ENCODE assay signal across 17 mouse cellular contexts in genomic region chr2:13767532-13768411, GRCm38 (mm10). TPM values are rescaled to one million over a fixed set of nuclear protein-coding genes. Genes with fewer than 3 reads are reported as not detected.
DNase-seq lines count a peak whose midpoint lies in the region; ATAC-seq and TF ChIP-seq lines count a peak whose summit lies in the region.
"Had no signal": no experiment of that assay in that cellular context is flagged by ENCODE, and none has a peak within 500 bp of the region (broad histone marks: within the 10 kb centered on the region; RNA-seq: fewer than 3 reads in every experiment).

No protein-coding gene starts in this region.

- H3K27ac ChIP-seq in heart, embryonic 10.5 days: no peak overlapping the region
- no peak overlapping the region for H3K27ac ChIP-seq in limb, embryonic 11.5 days (replicated peaks; ENCODE audit: low read depth, low read length)
- H3K27ac ChIP-seq in limb, embryonic 10.5 days: no peak overlapping the region
- peak overlapping the region; percentile 8; the same call in 1 of the 2 replicates for H3K27ac ChIP-seq in ES-E14 (ENCODE audit: insufficient read depth, low read depth, low read length, poor library complexity, severe bottlenecking)
- peak overlapping the region; percentile 6 for H3K27ac ChIP-seq in brown adipose tissue, adult 24 weeks (replicated peaks; ENCODE audit: low read depth, low read length)
- no peak overlapping the region for H3K27ac ChIP-seq in liver, embryonic 11.5 days (ENCODE audit: low read depth, low read length)
- H3K27ac ChIP-seq: limb, embryonic 15.5 days; stomach, embryonic 15.5 days had no signal

- no peak for ATAC-seq in limb, embryonic 11.5 days (ENCODE audit: insufficient number of reproducible peaks, low FRiP score, low TSS enrichment, low read depth)
- ATAC-seq in liver, embryonic 11.5 days (replicated peaks; ENCODE audit: low FRiP score): no peak
- ATAC-seq: hindbrain, embryonic 16.5 days had no signal

- in situ Hi-C loops in ES-E14 (cut with MboI; ENCODE audit: low sequenced_read_pairs in 2 of 2, unreplicated experiment in 2 of 2): no loop called here

- no peak overlapping the region for H3K4me3 ChIP-seq in heart, embryonic 10.5 days
- no peak overlapping the region for H3K4me3 ChIP-seq in limb, embryonic 11.5 days (ENCODE audit: low read depth, low read length)
- no peak overlapping the region for H3K4me3 ChIP-seq in limb, embryonic 10.5 days
- H3K4me3 ChIP-seq in ES-E14 (ENCODE audit: insufficient read depth in 1 of 2, low read depth in 1 of 2, low read length in 2 of 2, poor library complexity in 1 of 2, severe bottlenecking in 1 of 2): no peak overlapping the region
- no peak overlapping the region for H3K4me3 ChIP-seq in brown adipose tissue, adult 24 weeks (ENCODE audit: insufficient read depth, low read depth, low read length)
- no peak overlapping the region for H3K4me3 ChIP-seq in liver, embryonic 11.5 days (ENCODE audit: low read depth, low read length)
- H3K4me3 ChIP-seq: limb, embryonic 15.5 days; stomach, embryonic 15.5 days had no signal

- no peak overlapping the region for H3K9ac ChIP-seq in limb, embryonic 11.5 days (ENCODE audit: low read length)
- no peak overlapping the region for H3K9ac ChIP-seq in ES-E14 (ENCODE audit: insufficient read depth, low read depth, low read length, poor library complexity, severe bottlenecking)
- no peak overlapping the region for H3K9ac ChIP-seq in liver, embryonic 11.5 days (ENCODE audit: low read depth, low read length)
- H3K9ac ChIP-seq: limb, embryonic 15.5 days; stomach, embryonic 15.5 days had no signal

- H3K36me3 ChIP-seq in heart, embryonic 10.5 days: no peaks in the 10 kb centered on the region
- no peaks in the 10 kb centered on the region for H3K36me3 ChIP-seq in limb, embryonic 11.5 days (ENCODE audit: control insufficient read depth, insufficient read depth, low read length)
- no peaks in the 10 kb centered on the region for H3K36me3 ChIP-seq in limb, embryonic 10.5 days
- H3K36me3 ChIP-seq in ES-E14 (ENCODE audit: control insufficient read depth, insufficient read depth, low read length, poor library complexity, severe bottlenecking): no peaks in the 10 kb centered on the region
- no peaks in the 10 kb centered on the region for H3K36me3 ChIP-seq in liver, embryonic 11.5 days (ENCODE audit: control insufficient read depth, insufficient read depth, low read length)
- H3K36me3 ChIP-seq: limb, embryonic 15.5 days; stomach, embryonic 15.5 days had no signal

- 70% methylated on average over 9 of the region's 9 CpGs for WGBS in heart, embryonic 10.5 days
- 72% methylated on average over 9 of the region's 9 CpGs for WGBS in limb, embryonic 11.5 days
- WGBS in limb, embryonic 10.5 days: 76% methylated on average over 9 of the region's 9 CpGs
- 65% methylated on average over 9 of the region's 9 CpGs for WGBS in liver, embryonic 11.5 days

- H3K4me1 ChIP-seq in heart, embryonic 10.5 days: no peaks in the 10 kb centered on the region
- no peaks in the 10 kb centered on the region for H3K4me1 ChIP-seq in limb, embryonic 11.5 days (ENCODE audit: control insufficient read depth, insufficient read depth, low read length)
- no peaks in the 10 kb centered on the region for H3K4me1 ChIP-seq in limb, embryonic 10.5 days
- peaks cover 0 to 4% of the 10 kb centered on the region in 2 experiments; a peak in 2 of 4 replicates for H3K4me1 ChIP-seq in ES-E14 (ENCODE audit: control insufficient read depth in 2 of 2, insufficient read depth in 2 of 2, low read length in 2 of 2, poor library complexity in 1 of 2)
- H3K4me1 ChIP-seq in brown adipose tissue, adult 24 weeks (ENCODE audit: control insufficient read depth, insufficient read depth, insufficient read length, low read length): peaks cover 6% of the 10 kb centered on the region; the same call in 1 of the 2 replicates
- no peaks in the 10 kb centered on the region for H3K4me1 ChIP-seq in liver, embryonic 11.5 days (replicated peaks; ENCODE audit: control insufficient read depth, insufficient read depth, low read length)
- H3K4me1 ChIP-seq: limb, embryonic 15.5 days; stomach, embryonic 15.5 days had no signal

- no peak overlapping the region for H3K4me2 ChIP-seq in limb, embryonic 11.5 days (ENCODE audit: low read depth, severe bottlenecking)
- H3K4me2 ChIP-seq in liver, embryonic 11.5 days: no peak overlapping the region
- H3K4me2 ChIP-seq: limb, embryonic 15.5 days; stomach, embryonic 15.5 days had no signal

- H3K9me3 ChIP-seq in heart, embryonic 10.5 days: no peaks in the 10 kb centered on the region
- H3K9me3 ChIP-seq in limb, embryonic 11.5 days (ENCODE audit: control insufficient read depth, low read length): no peaks in the 10 kb centered on the region
- no peaks in the 10 kb centered on the region for H3K9me3 ChIP-seq in limb, embryonic 10.5 days (replicated peaks)
- no peaks in the 10 kb centered on the region for H3K9me3 ChIP-seq in ES-E14 (ENCODE audit: control insufficient read depth, insufficient read depth, low read depth, low read length)
- H3K9me3 ChIP-seq in liver, embryonic 11.5 days (ENCODE audit: control insufficient read depth, low read length): no peaks in the 10 kb centered on the region
- H3K9me3 ChIP-seq: limb, embryonic 15.5 days; stomach, embryonic 15.5 days had no signal

- DNase-seq in heart, adult 9 months (ENCODE audit: low spot score in 2 of 2): peak; percentile 3 to 24
- no peak for DNase-seq in heart, embryonic 10.5 days (ENCODE audit: low spot score)
- peak; percentile 6 for DNase-seq in limb, embryonic 11.5 days (ENCODE audit: low spot score)
- DNase-seq in limb, embryonic 10.5 days (ENCODE audit: low spot score): no peak
- peak; percentile 68 for DNase-seq in ES-E14 (ENCODE audit: low read depth, low spot score)
- no peak for DNase-seq in layer of hippocampus, adult 8-10 months (ENCODE audit: low spot score in 2 of 2)
- DNase-seq in liver, embryonic 11.5 days (ENCODE audit: low spot score): no peak
- DNase-seq: cerebellum, postnatal 36 days; kidney, adult 9 months; layer of hippocampus, adult 9-11 months; lung, adult 2 months; retina, postnatal 1 day; thymus, postnatal 14 days had no signal

- no peaks in the 10 kb centered on the region for H3K27me3 ChIP-seq in heart, embryonic 10.5 days (ENCODE audit: insufficient read depth, poor library complexity, severe bottlenecking)
- H3K27me3 ChIP-seq in limb, embryonic 11.5 days (ENCODE audit: control insufficient read depth, insufficient read depth, low read length): no peaks in the 10 kb centered on the region
- no peaks in the 10 kb centered on the region for H3K27me3 ChIP-seq in limb, embryonic 10.5 days (ENCODE audit: low read depth, poor library complexity, severe bottlenecking)
- no peaks in the 10 kb centered on the region for H3K27me3 ChIP-seq in liver, embryonic 11.5 days (replicated peaks; ENCODE audit: control insufficient read depth, insufficient read depth, low read length)
- H3K27me3 ChIP-seq: limb, embryonic 15.5 days; stomach, embryonic 15.5 days had no signal

TF ChIP-seq in ES-E14, 5 proteins besides CTCF, POLR2A, EP300 and RAD21:
- TF ChIP-seq CHD2 (IDR thresholded peaks at IDR 0.05; ENCODE audit: low read depth, low read length) (no peak), HCFC1 (IDR thresholded peaks at IDR 0.05; ENCODE audit: borderline replicate concordance, insufficient read depth, low read length) (no peak)
TF ChIP-seq in ES-E14: peak in this region for 0.

RNA-seq across cellular contexts. Expression of gene St8sia6, which starts 26.1 kb away (rescaled TPM):
- polyA plus RNA-seq in heart, embryonic 10.5 days (2016; fragmentation: Nextera tagmentation; extraction: Ambion mirVana): 0.10 and 0.15 TPM in 2 replicates
- polyA plus RNA-seq in limb, embryonic 11.5 days (2014; fragmentation: Nextera tagmentation; extraction: Ambion mirVana): 1.1 and 1.4 TPM in 2 replicates
- polyA plus RNA-seq in limb, embryonic 10.5 days (2016; fragmentation: Nextera tagmentation; extraction: Ambion mirVana): 0.88 and 1.7 TPM in 2 replicates
- 1.1 and 2.1 TPM in 2 replicates for total RNA-seq in ES-E14 (2012; rRNA removed)
- polyA plus RNA-seq in brown adipose tissue, adult 24 weeks (2012; ENCODE audit: insufficient read depth, insufficient read length, missing spikeins): 1.1 TPM in 2 replicates
- 1 to 10 TPM; 5.1 to 7.1 (median 5.7) TPM for total RNA-seq in layer of hippocampus, adult 8-10 months (2022)
- polyA plus RNA-seq in liver, embryonic 11.5 days (2014; fragmentation: Nextera tagmentation; extraction: Ambion mirVana): 0.07 and 0.16 TPM in 2 replicates

Comparison
In these comparisons a context has a peak if more than half of its experiments do, and no peak if none do; other contexts are left out.
1. DNase-seq: peak in heart, adult 9 months (2 of 2), limb, embryonic 11.5 days (single experiment) and ES-E14 (single experiment); none in heart, embryonic 10.5 days (single experiment), limb, embryonic 10.5 days (single experiment), layer of hippocampus, adult 8-10 months (0 of 2) and liver, embryonic 11.5 days (single experiment).
2. H3K27ac ChIP-seq: peak in ES-E14 (single experiment) and brown adipose tissue, adult 24 weeks (single experiment); none in heart, embryonic 10.5 days (single experiment), limb, embryonic 11.5 days (single experiment), limb, embryonic 10.5 days (single experiment) and liver, embryonic 11.5 days (single experiment).